Mouse (Mus musculus): ENCODE results near the gene Tenm4.

The Tenm4 gene

GRCm38 (mm10) chr7:96706531-96706930 is 535.5 kb downstream of the Tenm4 start:
- no peak for DNase-seq

- DNase-seq: no peak
Observed at GRCm38 (mm10) chr7:96707112-96707511, 536.1 kb downstream of the Tenm4 start.

DNA sequence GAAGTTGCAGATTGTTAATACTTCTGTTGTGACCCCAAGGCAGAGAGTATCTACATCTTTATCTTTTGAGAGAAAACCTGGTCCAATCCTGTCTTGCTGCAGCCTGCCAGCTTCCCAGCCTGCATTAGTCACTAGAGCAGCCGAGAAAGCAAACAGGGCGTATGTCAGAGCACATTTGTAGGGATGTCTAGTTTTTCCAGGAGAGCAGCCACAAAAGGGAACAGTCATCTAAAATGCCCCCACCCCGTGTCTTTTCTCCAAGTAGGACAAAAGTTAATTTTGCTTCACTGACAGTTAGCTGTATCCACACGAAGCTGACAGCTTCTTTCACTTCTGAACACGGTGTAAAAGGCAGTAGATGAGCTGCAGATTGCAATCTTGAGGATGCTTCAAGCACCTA is 537.0 kb downstream of the Tenm4 start:
- DNase-seq: no peak

DNA sequence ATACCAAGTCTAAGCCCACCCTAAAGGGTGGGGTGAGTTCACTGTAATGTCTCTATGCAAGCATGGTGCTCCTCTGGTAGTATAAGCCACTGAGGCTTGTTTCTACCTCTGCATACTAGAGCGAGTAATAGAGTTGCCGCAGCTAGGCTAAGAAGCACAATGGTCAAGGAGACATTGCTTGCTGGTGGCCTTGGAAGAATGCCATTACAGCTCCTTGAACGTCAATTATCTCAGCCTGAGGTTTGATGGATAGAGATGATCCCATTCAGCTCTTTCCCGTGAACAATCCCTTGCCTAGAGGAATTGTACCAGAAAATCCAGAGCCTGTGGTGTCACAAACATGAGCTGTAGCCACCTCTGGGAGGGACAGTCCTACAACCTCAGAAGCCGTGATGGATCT is 537.5 kb downstream of the Tenm4 start:
- no peak for DNase-seq

- DNase-seq: no peak
Observed at GRCm38 (mm10) chr7:96708968-96709367, 537.9 kb downstream of the Tenm4 start.

- DNase-seq: no peak
Observed at GRCm38 (mm10) chr7:96709891-96710290, 538.8 kb downstream of the Tenm4 start.

DNA sequence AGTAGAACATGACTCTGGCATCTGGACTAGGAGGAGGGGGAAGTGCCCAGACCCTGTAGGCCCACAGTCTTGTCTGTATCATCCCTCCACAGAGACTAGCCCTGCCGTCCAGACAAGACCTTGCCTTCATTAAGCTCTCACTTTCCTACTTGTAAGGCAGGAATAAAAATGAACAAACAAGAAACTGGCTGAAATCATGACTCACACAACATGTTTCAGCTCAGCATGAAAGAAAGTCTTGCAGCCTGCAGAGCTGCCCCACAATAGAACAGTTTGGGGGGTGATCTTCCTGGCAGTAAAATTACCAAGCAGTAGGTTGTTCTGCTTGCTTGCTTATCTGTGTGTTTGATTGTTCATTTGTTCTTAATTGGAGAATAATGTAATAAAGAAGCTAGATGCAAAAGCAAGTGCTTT is 539.6 kb downstream of the Tenm4 start:
- DNase-seq: no peak

- no peak for DNase-seq
Observed at GRCm38 (mm10) chr7:96712876-96713275, 541.8 kb downstream of the Tenm4 start.

GRCm38 (mm10) chr7:96716911-96717310 is 545.9 kb downstream of the Tenm4 start:
- DNase-seq: no peak

- DNase-seq: no peak
Observed at GRCm38 (mm10) chr7:96718201-96719155, 547.4 kb downstream of the Tenm4 start.

GRCm38 (mm10) chr7:96719926-96720325 is 548.9 kb downstream of the Tenm4 start:
- DNase-seq: no peak

- no peak for DNase-seq
Observed at GRCm38 (mm10) chr7:96720465-96720864, 549.4 kb downstream of the Tenm4 start.

GRCm38 (mm10) chr7:96722796-96723195 is 551.8 kb downstream of the Tenm4 start:
- no peak for DNase-seq

DNA sequence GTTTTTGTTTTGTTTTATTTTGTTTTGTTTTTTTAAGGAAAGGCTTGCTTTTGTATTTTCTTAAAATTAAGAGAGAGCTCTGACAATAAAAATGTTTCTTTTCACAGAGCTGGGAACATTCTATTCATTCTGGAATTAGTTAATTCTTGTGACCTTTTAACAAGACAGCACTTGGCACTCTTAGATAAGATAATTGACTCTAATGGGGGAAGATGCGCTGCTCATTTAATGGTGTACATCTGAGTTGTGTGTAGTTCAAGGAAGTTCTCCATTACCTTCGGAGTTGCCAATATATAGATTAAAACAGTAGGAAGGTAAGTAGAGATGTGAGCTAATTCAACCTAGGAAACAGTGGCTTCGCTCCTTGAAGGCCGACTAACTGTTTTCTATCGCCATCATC is 554.6 kb downstream of the Tenm4 start:
- no peak for DNase-seq

- no peak for DNase-seq
Observed at GRCm38 (mm10) chr7:96730360-96730759, 559.3 kb downstream of the Tenm4 start.

DNA sequence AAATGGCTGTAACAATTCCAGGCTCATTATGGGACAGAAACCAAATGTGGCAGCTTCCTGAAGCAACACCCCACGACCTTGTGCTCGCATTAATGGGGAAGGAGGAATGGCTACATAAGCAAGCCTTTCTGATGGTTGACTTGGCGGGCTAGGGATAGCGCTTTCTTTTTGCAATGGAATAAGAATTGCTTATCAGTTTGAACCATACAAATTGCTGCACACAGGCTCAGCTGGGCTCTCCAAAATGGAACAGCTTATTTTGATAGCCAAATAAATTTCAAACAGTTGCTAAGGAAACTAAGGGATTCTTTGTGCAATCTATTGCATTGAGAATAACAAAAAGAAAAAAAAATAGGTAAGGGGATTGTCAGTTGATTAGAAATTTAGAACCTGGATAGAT is 560.9 kb downstream of the Tenm4 start:
- DNase-seq: no peak

- DNase-seq: no peak
Observed at GRCm38 (mm10) chr7:96734315-96735058, 563.4 kb downstream of the Tenm4 start.

- no peak for DNase-seq
Observed at GRCm38 (mm10) chr7:96740631-96741030, 569.6 kb downstream of the Tenm4 start.

DNA sequence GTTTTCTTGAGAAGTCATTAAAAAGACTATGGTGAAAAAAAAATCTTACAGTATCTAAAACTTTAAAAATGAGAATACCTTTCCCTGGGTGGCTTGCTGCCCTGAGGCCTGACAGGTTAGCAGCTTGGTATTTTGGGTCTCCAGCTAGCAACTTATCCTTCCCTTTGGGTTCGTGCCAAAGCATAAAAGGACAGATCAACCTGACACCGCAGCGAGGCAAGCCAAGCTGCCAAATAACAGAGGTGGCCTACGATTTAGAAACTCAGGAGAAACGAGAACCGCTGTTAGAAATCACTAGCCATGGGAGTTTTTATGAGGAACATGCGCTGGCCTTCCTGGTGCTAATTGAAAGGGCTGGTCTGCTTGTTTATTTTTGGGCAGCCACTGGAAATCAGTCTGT is 571.2 kb downstream of the Tenm4 start:
- no peak for DNase-seq

DNA sequence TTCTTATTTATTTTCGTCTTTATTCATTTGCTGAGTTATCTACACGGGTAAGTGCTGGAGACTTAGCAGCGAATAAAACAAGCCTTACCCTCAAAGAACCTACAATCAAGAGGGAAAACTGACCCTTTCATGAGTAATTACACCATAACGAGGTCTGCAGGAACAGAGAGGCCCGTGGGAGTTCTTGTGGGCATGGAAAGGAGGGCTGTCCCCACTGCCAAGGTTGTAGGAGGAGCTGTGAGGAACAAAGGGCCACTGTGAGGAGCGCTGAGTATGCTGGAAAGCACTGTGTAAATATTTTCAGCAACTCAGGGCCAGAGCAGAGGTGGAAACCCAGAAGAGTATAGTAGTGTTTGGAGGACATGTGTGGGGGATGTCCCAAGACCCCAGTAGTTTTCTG is 574.9 kb downstream of the Tenm4 start:
- DNase-seq: no peak

GRCm38 (mm10) chr7:96746706-96747105 is 575.7 kb downstream of the Tenm4 start:
- DNase-seq: no peak

DNA sequence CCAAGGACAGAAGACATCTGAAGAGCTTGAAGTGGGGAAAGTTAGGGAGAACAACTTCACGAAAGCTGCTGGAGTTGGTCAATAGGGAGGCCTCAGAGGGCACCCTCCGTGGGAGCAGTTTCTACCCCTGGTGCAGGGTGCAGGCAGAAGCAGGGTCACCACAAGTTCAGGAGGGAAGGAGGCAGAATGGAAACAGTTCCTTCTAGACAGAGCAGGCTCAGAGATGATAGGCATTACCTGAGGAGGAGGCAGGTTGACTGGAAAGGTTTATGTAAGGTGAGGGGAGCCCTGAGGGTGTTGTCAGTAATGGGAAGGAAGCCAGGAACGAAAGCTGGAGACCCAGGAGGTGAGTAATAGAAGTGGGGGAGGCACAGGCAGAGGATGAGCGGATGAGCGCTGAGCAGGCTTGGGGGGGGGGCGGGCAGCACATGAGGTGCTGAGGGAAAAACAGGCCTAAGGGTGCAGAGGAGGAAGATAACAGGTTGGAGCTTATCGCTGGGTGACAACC is 577.5 kb downstream of the Tenm4 start:
- DNase-seq: no peak

GRCm38 (mm10) chr7:96749753-96750152 is 578.7 kb downstream of the Tenm4 start:
- no peak for DNase-seq

DNA sequence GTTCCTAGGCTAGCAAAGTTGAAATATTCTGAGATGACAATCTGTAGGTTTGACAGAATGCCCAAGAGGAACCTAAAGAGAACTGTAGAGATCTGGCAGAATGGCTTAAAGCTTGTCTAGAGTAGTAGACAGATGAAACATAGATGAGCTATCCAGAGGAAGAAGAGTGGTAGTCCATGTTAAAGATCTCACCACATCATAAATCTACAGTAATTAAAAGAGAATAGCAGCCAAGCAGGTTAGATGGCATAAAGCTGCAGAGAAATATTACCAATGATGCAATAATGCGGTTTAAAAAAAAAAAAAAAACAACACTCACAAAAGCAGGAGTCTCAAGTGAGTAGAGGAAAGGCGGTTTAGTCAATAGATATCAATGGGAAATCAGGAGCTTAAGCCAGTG is 580.2 kb downstream of the Tenm4 start:
- DNase-seq: no peak

All from kidney, adult 8-10 months (tissue).